Comparison of ENCODE assay signal across 8 mouse cellular contexts in the genomic region with DNA sequence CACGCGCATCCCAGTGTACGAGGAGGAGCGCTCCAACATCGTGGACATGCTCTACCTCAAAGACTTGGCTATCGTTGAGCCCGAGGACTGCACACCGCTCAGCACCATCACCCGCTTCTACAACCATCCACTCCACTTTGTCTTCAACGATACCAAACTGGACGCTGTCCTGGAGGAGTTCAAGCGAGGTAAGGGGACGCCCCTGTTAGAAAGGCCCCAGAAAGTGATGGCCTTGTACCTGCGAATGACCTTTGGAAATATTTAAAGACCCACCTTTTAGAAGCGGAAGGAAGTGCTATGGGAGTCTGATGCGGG. TPM values are rescaled to one million over a fixed set of nuclear protein-coding genes. Genes with fewer than 3 reads are reported as not detected.
DNase-seq lines count a peak whose midpoint lies in the region; ATAC-seq and TF ChIP-seq lines count a peak whose summit lies in the region.

No protein-coding gene starts in this region.

- DNase-seq in kidney, adult 2 months, result no peak
- no peak for DNase-seq in kidney, postnatal 10 days
- DNase-seq in Muller cell, postnatal 12 days (ENCODE audit: inconsistent ontology term), result peak; percentile 44
- DNase-seq in hindbrain, embryonic 11.5 days (ENCODE audit: low spot score), result no peak
- DNase-seq in midbrain, embryonic 11.5 days (ENCODE audit: low spot score, missing footprints), result peak; percentile 92
- no peak for DNase-seq in right cerebral cortex, postnatal 25 days
- no peak for DNase-seq in thymus, postnatal 10 days (ENCODE audit: low spot score in 2 of 2)
- DNase-seq in cerebellum, postnatal 14 days, result no peak

- peak overlapping the region; percentile 89 for H3K4me2 ChIP-seq in hindbrain, embryonic 11.5 days (replicated peaks; ENCODE audit: low read depth, low read length)
- peak overlapping the region; percentile 61 for H3K4me2 ChIP-seq in midbrain, embryonic 11.5 days

- WGBS in kidney, adult 2 months, result 6% methylated on average over 16 of the region's 16 CpGs
- under 1% methylated on average over 16 of the region's 16 CpGs for WGBS in hindbrain, embryonic 11.5 days
- 2% methylated on average over 16 of the region's 16 CpGs for WGBS in midbrain, embryonic 11.5 days

- no peaks in the 10 kb centered on the region for H3K9me3 ChIP-seq in hindbrain, embryonic 11.5 days (ENCODE audit: control insufficient read depth, low read length)
- no peaks in the 10 kb centered on the region for H3K9me3 ChIP-seq in midbrain, embryonic 11.5 days (ENCODE audit: control insufficient read depth, low read length)

- no peak for TF ChIP-seq CTCF in kidney, adult 2 months (conservative IDR thresholded peaks at IDR 0.05; ENCODE audit: insufficient read depth, insufficient read length, low read depth, low read length)

- no peak for ATAC-seq in hindbrain, embryonic 11.5 days (ENCODE audit: low FRiP score)
- no peak for ATAC-seq in midbrain, embryonic 11.5 days (ENCODE audit: low FRiP score)

- no peaks in the 10 kb centered on the region for H3K36me3 ChIP-seq in kidney, adult 2 months (ENCODE audit: control insufficient read depth, insufficient read depth, low read length)
- no peaks in the 10 kb centered on the region for H3K36me3 ChIP-seq in hindbrain, embryonic 11.5 days (ENCODE audit: control insufficient read depth, insufficient read depth, low read length)
- 0 out of 2 replicates have a peak, but pooled peaks cover 2% of the 10 kb centered on the region for H3K36me3 ChIP-seq in midbrain, embryonic 11.5 days (ENCODE audit: control insufficient read depth, insufficient read depth, low read length)

- H3K27me3 ChIP-seq in kidney, adult 2 months (replicated peaks; ENCODE audit: control insufficient read depth, insufficient read depth, low read length), result no peaks in the 10 kb centered on the region
- no peaks in the 10 kb centered on the region for H3K27me3 ChIP-seq in hindbrain, embryonic 11.5 days (ENCODE audit: control insufficient read depth, insufficient read depth, low read length)
- no peaks in the 10 kb centered on the region for H3K27me3 ChIP-seq in midbrain, embryonic 11.5 days (ENCODE audit: control insufficient read depth, insufficient read depth, low read length)

- peak overlapping the region; percentile 76 for H3K4me3 ChIP-seq in kidney, adult 2 months (ENCODE audit: insufficient read depth, low read depth, low read length)
- peak overlapping the region; percentile 88 for H3K4me3 ChIP-seq in hindbrain, embryonic 11.5 days (ENCODE audit: low read depth, low read length)
- H3K4me3 ChIP-seq in midbrain, embryonic 11.5 days (ENCODE audit: low read depth, low read length), result peak overlapping the region; percentile 80

- H3K4me1 ChIP-seq in kidney, adult 2 months (ENCODE audit: control insufficient read depth, insufficient read depth, low read length), result peaks cover 10% of the 10 kb centered on the region; the same call in 1 of the 2 replicates
- H3K4me1 ChIP-seq in hindbrain, embryonic 11.5 days (replicated peaks; ENCODE audit: control insufficient read depth, insufficient read depth, low read length), result 0 out of 2 replicates have a peak, but pooled peaks cover 4% of the 10 kb centered on the region
- H3K4me1 ChIP-seq in midbrain, embryonic 11.5 days (ENCODE audit: control insufficient read depth, insufficient read depth, low read length), result peaks cover 18% of the 10 kb centered on the region; the same call in 1 of the 2 replicates

- H3K27ac ChIP-seq in kidney, adult 2 months (ENCODE audit: insufficient read depth, low read depth, low read length), result no peak overlapping the region; the same call in 1 of the 2 replicates
- H3K27ac ChIP-seq in hindbrain, embryonic 11.5 days (ENCODE audit: low read depth, low read length), result peak overlapping the region; percentile 98; the same call in 1 of the 2 replicates
- H3K27ac ChIP-seq in midbrain, embryonic 11.5 days (ENCODE audit: low read depth, low read length), result no peak overlapping the region

- TF ChIP-seq POLR2A in kidney, adult 2 months (IDR thresholded peaks at IDR 0.05; ENCODE audit: low read depth, low read length), result no peak

- H3K9ac ChIP-seq in hindbrain, embryonic 11.5 days (ENCODE audit: low read depth, low read length), result peak overlapping the region; percentile 92
- peak overlapping the region; percentile 82 for H3K9ac ChIP-seq in midbrain, embryonic 11.5 days (ENCODE audit: low read length)

RNA-seq across cellular contexts. Expression of a gene that starts 1.3 kb away (rescaled TPM):
- polyA plus RNA-seq in kidney, adult 2 months (2012; rRNA removed), result 19.8 and 29.5 TPM in 2 replicates
- 3.9 and 7.9 TPM in 2 replicates for polyA plus RNA-seq in hindbrain, embryonic 11.5 days (2014; fragmentation: Nextera tagmentation; extraction: Ambion mirVana)
- 3.7 and 4.3 TPM in 2 replicates for polyA plus RNA-seq in midbrain, embryonic 11.5 days (2014; fragmentation: Nextera tagmentation; extraction: Ambion mirVana)

RNA-seq across cellular contexts. Expression of a gene that starts 23.8 kb away (rescaled TPM):
- polyA plus RNA-seq in kidney, adult 2 months (2012; rRNA removed), result 11.8 and 37.9 TPM in 2 replicates
- polyA plus RNA-seq in hindbrain, embryonic 11.5 days (2014; fragmentation: Nextera tagmentation; extraction: Ambion mirVana), result 6.1 and 6.8 TPM in 2 replicates
- 6.0 TPM in 2 replicates for polyA plus RNA-seq in midbrain, embryonic 11.5 days (2014; fragmentation: Nextera tagmentation; extraction: Ambion mirVana)

RNA-seq across cellular contexts. Expression of a gene that starts 26.3 kb away (rescaled TPM):
- polyA plus RNA-seq in kidney, adult 2 months (2012; rRNA removed), result not detected in 2 replicates
- polyA plus RNA-seq in hindbrain, embryonic 11.5 days (2014; fragmentation: Nextera tagmentation; extraction: Ambion mirVana), result not detected in 2 replicates
- polyA plus RNA-seq in midbrain, embryonic 11.5 days (2014; fragmentation: Nextera tagmentation; extraction: Ambion mirVana), result not detected in 2 replicates

RNA-seq across cellular contexts. Expression of a gene that starts 34.3 kb away (rescaled TPM):
- polyA plus RNA-seq in kidney, adult 2 months (2012; rRNA removed), result 16.8 and 22.6 TPM in 2 replicates
- polyA plus RNA-seq in hindbrain, embryonic 11.5 days (2014; fragmentation: Nextera tagmentation; extraction: Ambion mirVana), result 12.8 and 13.1 TPM in 2 replicates
- polyA plus RNA-seq in midbrain, embryonic 11.5 days (2014; fragmentation: Nextera tagmentation; extraction: Ambion mirVana), result 12.3 and 14.0 TPM in 2 replicates

RNA-seq across cellular contexts. Expression of a gene that starts 41.5 kb away (rescaled TPM):
- 14.3 and 15.9 TPM in 2 replicates for polyA plus RNA-seq in kidney, adult 2 months (2012; rRNA removed)
- polyA plus RNA-seq in hindbrain, embryonic 11.5 days (2014; fragmentation: Nextera tagmentation; extraction: Ambion mirVana), result 9.5 and 10.4 TPM in 2 replicates
- 9.6 and 11.6 TPM in 2 replicates for polyA plus RNA-seq in midbrain, embryonic 11.5 days (2014; fragmentation: Nextera tagmentation; extraction: Ambion mirVana)

Comparison
In these comparisons a context has a peak if more than half of its experiments do, and no peak if none do; other contexts are left out.
1. DNase-seq: peak in Muller cell, postnatal 12 days (single experiment) and midbrain, embryonic 11.5 days (single experiment); none in kidney, adult 2 months (single experiment), kidney, postnatal 10 days (single experiment), hindbrain, embryonic 11.5 days (single experiment), right cerebral cortex, postnatal 25 days (single experiment), thymus, postnatal 10 days (0 of 2) and cerebellum, postnatal 14 days (0 of 2).
2. Peak in every context shown above with its lines, with median percentiles within 50 percentile points of each other: H3K4me3 ChIP-seq.